Mouse (Mus musculus) lung, embryonic 14.5 days (tissue): ENCODE measurements around the gene 4933427D14Rik. TPM values are rescaled to one million over a fixed set of nuclear protein-coding genes. Genes with fewer than 3 reads are reported as not detected.
A peak's percentile ranks its signal among the peaks of the same experiment; 100 is the strongest.

Experiments used
- ATAC-seq: fragments of 200-750 bp; cut with Nextera tagmentation; 2 replicates; pipeline ENCODE4 v1.8.0; 2017; ENCODE audit warnings: mild to moderate bottlenecking, moderate TSS enrichment, moderate library complexity; ENCODE audit not compliant: insufficient read depth
- DNase-seq: peaks from one replicate; pipeline ENCODE4 v3.0.0-alpha.2; 2015
- H3K27ac ChIP-seq: fragments of 300-500 bp; sonication (generic); 2 replicates; pipeline ENCODE4 v1.5.1; 2014; ENCODE audit warnings: low read depth, mild to moderate bottlenecking, moderate library complexity
- H3K27me3 ChIP-seq: fragments of 300-500 bp; sonication (generic); 2 replicates; pipeline ENCODE4 v1.6.1; 2014; ENCODE audit warnings: low read length, control low read depth; ENCODE audit not compliant: insufficient read depth
- H3K36me3 ChIP-seq: fragments of 300-500 bp; sonication (generic); 2 replicates; pipeline ENCODE4 v1.6.1; 2014; ENCODE audit warnings: control low read depth; ENCODE audit not compliant: insufficient read depth
- H3K4me1 ChIP-seq: fragments of 300-500 bp; sonication (generic); 2 replicates; pipeline ENCODE4 v1.6.1; 2014; ENCODE audit warnings: antibody characterized with exemption, control low read depth; ENCODE audit not compliant: insufficient read depth
- H3K4me2 ChIP-seq: fragments of 300-500 bp; sonication (generic); 2 replicates; pipeline ENCODE4 v1.6.1; 2014; ENCODE audit warnings: mild to moderate bottlenecking
- H3K4me3 ChIP-seq: fragments of 300-500 bp; sonication (generic); 2 replicates; pipeline ENCODE4 v1.5.1; 2014; ENCODE audit warnings: low read depth, low read length
- H3K9ac ChIP-seq: fragments of 300-500 bp; sonication (generic); 2 replicates; pipeline ENCODE4 v1.6.1; 2014
- H3K9me3 ChIP-seq: fragments of 300-500 bp; sonication (generic); 2 replicates; pipeline ENCODE4 v1.6.1; 2016; ENCODE audit warnings: low read depth, low read length, control low read depth
- CTCF ChIP-seq: IDR thresholded peaks from 2 replicates; pipeline ENCODE4 v1.5.1; 2016; ENCODE audit warnings: antibody characterized with exemption, low read depth
- WGBS: fragments of 180-500 bp; shearing (Covaris S2); extraction: QIAGEN DNeasy Blood & Tissue Kit; methylation state at CpG from one replicate; pipeline ENCODE4 v1.1.7; 2014; 5-methylcytosine and 5-hydroxymethylcytosine counted together
- polyA plus RNA-seq: library from polyadenylated mRNA; unstranded; fragments of >200 nt; fragmentation: Nextera tagmentation; extraction: Ambion mirVana; gene quantifications from 2 replicates; pipeline ENCODE4 v1.2.1, GENCODE M21; 2014

Gene 4933427D14Rik
- polyA plus RNA-seq, 1 experiment from 2014 or later, result 18.3 TPM

DNA sequence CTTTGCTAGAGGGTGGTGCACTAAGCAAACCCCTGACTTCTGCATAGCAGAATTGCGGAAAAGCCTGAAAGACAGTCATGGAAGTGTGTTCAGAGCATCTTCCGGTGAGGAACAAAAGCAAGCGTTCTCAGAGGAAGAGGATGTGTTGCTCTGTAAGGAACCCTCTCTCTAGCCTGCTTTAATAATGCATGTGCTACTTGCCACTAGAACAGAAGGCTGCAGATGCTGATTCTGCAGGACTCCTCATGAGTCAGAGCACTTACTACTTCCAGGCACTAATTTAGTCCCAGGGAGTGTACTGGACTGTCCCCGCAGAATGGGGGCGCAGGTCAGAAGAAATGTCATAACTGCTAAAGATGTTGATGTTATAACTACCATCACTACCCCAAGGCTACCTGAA is 9.9 kb upstream of the 4933427D14Rik start:
- 78% methylated on average over 5 of the region's 5 CpGs for WGBS
- H3K9me3 ChIP-seq, result no peaks in the 10 kb centered on the region

DNA sequence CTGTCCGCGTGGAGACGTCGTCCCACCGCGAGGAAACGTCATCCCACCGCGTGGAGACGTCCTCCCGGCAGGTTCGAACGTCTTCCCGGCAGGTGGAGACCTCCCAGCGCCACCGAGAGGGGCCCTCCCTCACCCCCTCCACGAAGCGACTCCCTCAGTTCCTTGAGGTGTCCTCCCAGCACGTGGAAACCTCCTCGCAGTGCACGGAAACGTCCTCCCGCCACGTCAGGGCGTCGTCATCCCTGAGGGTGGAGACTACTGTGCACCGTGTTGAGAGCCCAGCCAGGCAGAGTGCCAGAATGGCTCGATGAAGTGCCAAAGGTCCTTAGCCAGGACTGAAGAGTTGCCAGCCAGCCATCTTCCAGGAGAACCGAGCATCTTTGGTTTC is 8.1 kb upstream of the 4933427D14Rik start, which contains the start of gene Med31:
TSS of gene Med31 (minus strand) at position 183 of the 388 bp plus-strand sequence.
- ATAC-seq (peak; percentile 77), DNase-seq (peak; percentile 84)
- Histone ChIP-seq H3K9me3 (no peaks in the 10 kb centered on the region), H3K9ac (peak within 1 kb of the TSS; percentile 67), H3K4me3 (peak within 1 kb of the TSS; percentile 84), H3K27ac (peak within 1 kb of the TSS; percentile 67; the same call in 1 of the 2 replicates), H3K27me3 (no peaks in the 10 kb centered on the region), H3K36me3 (peaks cover 20% of the 10 kb centered on the region), H3K4me2 (peak within 1 kb of the TSS; percentile 99), H3K4me1 (peaks cover 5% of the 10 kb centered on the region)
- TF ChIP-seq CTCF, result no peak
- under 1% methylated on average over 29 of the region's 29 CpGs for WGBS

More for the DNA sequence above, 9.9 kb upstream of the 4933427D14Rik start:
- Histone ChIP-seq H3K4me1 (peaks cover 5% of the 10 kb centered on the region), H3K36me3 (peaks cover 9% of the 10 kb centered on the region), H3K4me3 (no peak overlapping the region), H3K4me2 (no peak overlapping the region), H3K9ac (no peak overlapping the region), H3K27me3 (no peaks in the 10 kb centered on the region), H3K27ac (no peak overlapping the region)
- peak; percentile 6 for DNase-seq
- ATAC-seq, result no peak
- TF ChIP-seq CTCF, result no peak

DNA sequence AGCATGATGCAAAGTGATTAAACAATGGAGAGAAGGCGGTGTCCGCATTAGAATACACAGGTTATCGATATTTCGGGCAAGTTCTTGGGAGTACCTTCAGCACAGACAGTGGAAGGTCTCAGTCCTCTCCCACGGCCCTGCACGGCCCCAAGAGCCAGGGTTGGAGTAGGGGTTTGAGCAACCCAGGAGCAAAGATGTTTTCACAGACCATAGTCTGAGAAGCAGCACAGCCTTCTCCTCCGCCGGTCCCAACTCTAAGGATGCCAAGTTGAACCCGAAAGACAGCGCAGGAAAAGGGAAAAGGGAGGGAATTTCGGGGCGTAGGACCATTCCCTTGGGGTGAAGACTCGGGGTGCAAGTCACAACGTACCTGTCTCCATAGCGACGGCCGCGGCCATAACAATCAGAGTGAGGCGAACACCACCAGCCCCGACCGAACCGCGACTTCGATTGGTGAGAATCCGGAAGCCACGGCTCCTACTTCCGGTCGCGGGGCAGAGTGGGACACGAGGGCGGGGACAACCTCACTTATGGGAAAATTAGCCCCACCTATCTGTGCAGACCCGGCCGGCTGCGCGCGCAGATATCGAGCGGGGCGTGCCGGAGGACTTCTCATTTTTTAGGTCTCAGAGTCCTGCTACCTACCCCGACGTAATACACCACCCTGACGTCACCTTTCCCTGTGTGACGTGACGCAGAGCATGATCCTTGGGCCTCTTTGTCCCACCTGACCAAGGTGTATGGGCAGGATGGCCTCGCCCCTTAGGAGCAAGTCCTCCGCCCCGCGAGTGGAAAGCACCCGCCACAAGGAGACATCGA is 7.5 kb upstream of the 4933427D14Rik start:
- under 1% methylated on average over 51 of the region's 51 CpGs for WGBS
- Histone ChIP-seq H3K4me3 (peak overlapping the region; percentile 84), H3K9me3 (no peaks in the 10 kb centered on the region), H3K27ac (peak overlapping the region; percentile 67; the same call in 1 of the 2 replicates), H3K4me1 (peaks cover 5% of the 10 kb centered on the region), H3K36me3 (peaks cover 26% of the 10 kb centered on the region), H3K4me2 (peak overlapping the region; percentile 99), H3K27me3 (no peaks in the 10 kb centered on the region), H3K9ac (peak overlapping the region; percentile 67)
- peak; percentile 99 for DNase-seq
- peak; percentile 96 for ATAC-seq
- TF ChIP-seq CTCF, result no peak; the same call in 1 of the 2 replicates

DNA sequence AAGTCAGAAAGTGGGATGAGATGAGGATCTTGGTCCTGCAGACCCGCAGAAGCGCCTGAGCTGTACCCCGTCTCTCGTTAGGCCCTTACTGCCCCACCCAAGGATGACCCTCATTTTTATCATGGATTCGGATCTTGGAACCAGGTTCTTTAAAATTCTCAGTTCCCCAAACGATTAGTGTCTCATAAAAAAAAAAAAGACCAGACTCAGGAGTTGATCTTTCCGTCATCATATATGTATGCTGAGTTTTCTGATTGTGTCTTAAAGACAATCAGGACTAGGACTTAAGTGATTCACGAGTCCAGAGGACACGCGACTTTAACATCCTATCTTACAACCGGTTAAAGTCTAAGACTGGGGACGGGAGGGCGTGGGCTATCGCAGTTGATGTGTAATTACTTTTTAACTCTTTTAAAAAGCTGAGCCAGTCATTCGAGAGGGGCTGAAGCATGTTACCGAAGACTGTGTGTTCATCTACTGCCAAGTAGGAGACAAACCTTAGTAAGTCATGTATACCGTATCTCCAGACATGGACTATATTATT is 647 bp upstream of the 4933427D14Rik start:
- H3K4me3 ChIP-seq, result peak overlapping the region; percentile 67
- no peaks in the 10 kb centered on the region for H3K9me3 ChIP-seq
- peak overlapping the region; percentile 91 for H3K4me2 ChIP-seq
- no peak for DNase-seq
- H3K4me1 ChIP-seq, result no peaks in the 10 kb centered on the region
- peak overlapping the region; percentile 78 for H3K9ac ChIP-seq
- no peak for TF ChIP-seq CTCF
- WGBS, result 11% methylated on average over 17 of the region's 17 CpGs
- no peaks in the 10 kb centered on the region for H3K27me3 ChIP-seq
- H3K36me3 ChIP-seq, result peaks cover 31% of the 10 kb centered on the region
- peak overlapping the region; percentile 26 for H3K27ac ChIP-seq
- no peak for ATAC-seq

DNA sequence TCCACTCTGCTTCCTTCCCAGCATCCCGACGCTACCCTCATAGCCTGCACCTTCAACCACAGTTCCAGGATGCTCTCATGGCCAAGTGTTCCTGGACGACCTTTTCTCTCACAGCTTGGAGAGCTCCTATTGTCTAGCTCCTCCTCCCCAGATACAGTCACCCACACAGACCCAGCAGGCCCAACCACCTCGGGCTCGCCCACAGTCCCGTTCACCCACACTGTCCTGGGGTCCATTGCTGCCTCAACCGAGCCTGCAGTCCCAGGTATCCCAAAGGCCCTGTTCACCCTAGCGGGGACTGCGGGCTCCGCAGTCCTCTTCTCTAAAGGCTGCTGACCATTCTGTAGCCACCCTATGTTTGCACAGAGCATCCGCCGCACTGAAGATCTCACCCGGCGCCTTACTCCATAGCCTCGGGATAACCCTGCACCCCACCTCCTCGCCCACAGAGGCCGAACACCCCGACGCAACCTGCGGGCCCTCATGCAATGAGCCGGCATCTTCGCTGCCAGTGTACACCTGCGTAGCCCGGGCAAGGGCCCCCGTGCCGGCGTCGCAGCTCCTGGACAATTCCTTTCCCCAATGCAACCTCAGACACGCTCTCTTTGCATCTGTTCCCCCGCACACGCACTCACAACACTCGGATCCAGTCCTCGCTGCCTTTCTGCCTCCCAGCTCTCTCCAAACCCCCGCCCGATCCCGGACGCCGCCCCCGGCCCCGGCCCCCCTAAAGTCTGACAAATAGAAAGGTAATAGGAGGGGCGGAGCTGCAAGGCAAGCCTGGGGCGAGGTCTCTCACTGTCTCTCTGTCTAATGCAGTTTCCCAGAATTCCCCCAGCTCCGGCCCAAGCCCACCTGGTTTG is 687 bp downstream of the 4933427D14Rik start, which contains the start of gene Gm43951:
TSS of gene Gm43951 (minus strand) at position 500 of the 863 bp plus-strand sequence.
- H3K4me3 ChIP-seq, result peak within 1 kb of the TSS; percentile 67
- peak; percentile 50 for ATAC-seq
- under 1% methylated on average over 43 of the region's 43 CpGs for WGBS

DNA sequence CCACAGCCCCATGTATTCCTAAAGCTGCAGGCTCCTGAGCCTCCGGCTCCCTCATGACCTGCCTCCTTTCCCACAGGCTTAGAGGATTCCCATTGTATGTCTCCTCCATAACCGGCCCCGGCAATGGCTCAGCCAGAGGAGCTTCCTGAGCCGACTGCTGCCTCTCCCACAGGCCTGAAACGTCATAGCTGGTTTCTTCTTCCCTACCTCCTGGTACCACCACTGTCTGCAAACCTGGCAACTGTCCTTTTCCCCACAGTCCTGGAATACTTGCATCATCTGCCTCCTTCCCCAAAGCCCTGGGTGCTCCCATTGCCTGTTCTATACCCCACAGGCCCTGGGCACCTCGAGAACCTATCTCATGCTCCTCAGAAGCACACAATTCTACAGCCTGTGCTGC is 2.0 kb downstream of the 4933427D14Rik start:
- no peaks in the 10 kb centered on the region for H3K4me1 ChIP-seq
- 88% methylated on average over 6 of the region's 6 CpGs for WGBS
- no peak overlapping the region for H3K9ac ChIP-seq
- no peak for TF ChIP-seq CTCF
- peaks cover 31% of the 10 kb centered on the region for H3K36me3 ChIP-seq
- no peak overlapping the region for H3K4me3 ChIP-seq
- no peaks in the 10 kb centered on the region for H3K27me3 ChIP-seq
- H3K9me3 ChIP-seq, result no peaks in the 10 kb centered on the region
- H3K27ac ChIP-seq, result no peak overlapping the region
- ATAC-seq (no peak), DNase-seq (no peak)
- peak overlapping the region; percentile 91 for H3K4me2 ChIP-seq

More for the DNA sequence above, 687 bp downstream of the 4933427D14Rik start, which contains the start of gene Gm43951:
- peak within 1 kb of the TSS; percentile 63 for H3K27ac ChIP-seq
- TF ChIP-seq CTCF, result peak; percentile 45
- no peaks in the 10 kb centered on the region for H3K27me3 ChIP-seq
- H3K9ac ChIP-seq, result peak within 1 kb of the TSS; percentile 78
- H3K9me3 ChIP-seq, result no peaks in the 10 kb centered on the region
- H3K4me2 ChIP-seq, result peak within 1 kb of the TSS; percentile 91
- H3K4me1 ChIP-seq, result no peaks in the 10 kb centered on the region
- peaks cover 35% of the 10 kb centered on the region for H3K36me3 ChIP-seq
- DNase-seq, result peak; percentile 41
